Mouse (Mus musculus) brain, embryonic 14.5 days (tissue): ENCODE data around the gene Mogs. TPM values are rescaled to one million over a fixed set of nuclear protein-coding genes. Genes with fewer than 3 reads are reported as not detected.
A peak's percentile ranks its signal among the peaks of the same experiment; 100 is the strongest.

Experiments used
- DNase-seq: peaks from one replicate; pipeline ENCODE4 v3.0.0-alpha.2; 2011; ENCODE audit warnings: low read depth
- CTCF ChIP-seq: fragments of 200-500 bp; IDR thresholded peaks from 2 replicates; pipeline ENCODE4 v1.5.1; 2012; ENCODE audit warnings: inconsistent platforms, mild to moderate bottlenecking, moderate library complexity, borderline replicate concordance; ENCODE audit not compliant: insufficient read depth, insufficient read length; ENCODE audit errors: extremely low read depth
- POLR2A ChIP-seq: fragments of 200-500 bp; IDR thresholded peaks from 2 replicates; pipeline ENCODE4 v1.6.1; 2012; ENCODE audit warnings: mild to moderate bottlenecking, inconsistent platforms, borderline replicate concordance; ENCODE audit not compliant: poor library complexity, insufficient read depth, insufficient read length, severe bottlenecking; ENCODE audit errors: extremely low read depth
- polyA plus RNA-seq: library from polyadenylated mRNA; depleted of rRNA; stranded (reverse); fragments of >200 nt; gene quantifications from 2 replicates; pipeline ENCODE4 v1.2.3, GENCODE M21; 2012

Mogs gene
- polyA plus RNA-seq, 1 experiment, result 45.3 TPM

- TF ChIP-seq CTCF (no peak), POLR2A (no peak)
- no peak for DNase-seq
Measured at GRCm38 (mm10) chr6:83134951-83135513, 19.7 kb downstream of the Mogs start, which contains the start of gene Rtkn. TSS of gene Rtkn (plus strand) at chr6:83135463.

- DNase-seq, result no peak
- TF ChIP-seq CTCF (no peak), POLR2A (no peak)
Measured at GRCm38 (mm10) chr6:83135571-83136161, 20.4 kb downstream of the Mogs start.

GRCm38 (mm10) chr6:83136291-83136880 lies 21.1 kb downstream of the Mogs start:
- no peak for TF ChIP-seq CTCF
- no peak for TF ChIP-seq POLR2A
- DNase-seq, result no peak

- TF ChIP-seq POLR2A (peak; percentile 4; the same call in 1 of the 2 replicates), CTCF (no peak)
- DNase-seq, result peak; percentile 73
Measured at GRCm38 (mm10) chr6:83136881-83137575, 21.7 kb downstream of the Mogs start.

- TF ChIP-seq POLR2A (no peak), CTCF (no peak)
- DNase-seq, result peak; percentile 70
Measured at GRCm38 (mm10) chr6:83137576-83137950, 22.3 kb downstream of the Mogs start.

GRCm38 (mm10) chr6:83138056-83138455 lies 22.8 kb downstream of the Mogs start:
- TF ChIP-seq POLR2A, result no peak
- TF ChIP-seq CTCF, result 0 out of 2 replicates have a peak, but pooled peaks have one; percentile 4
- peak; percentile 50 for DNase-seq

- TF ChIP-seq CTCF (no peak), POLR2A (no peak)
Measured at GRCm38 (mm10) chr6:83140044-83140443, 24.7 kb downstream of the Mogs start.

GRCm38 (mm10) chr6:83141636-83142035 lies 26.3 kb downstream of the Mogs start:
- TF ChIP-seq POLR2A (no peak), CTCF (no peak)
- DNase-seq, result no peak

More at GRCm38 (mm10) chr6:83140044-83140443, 24.7 kb downstream of the Mogs start:
- DNase-seq, result no peak

GRCm38 (mm10) chr6:83142211-83142731 lies 27.0 kb downstream of the Mogs start:
- TF ChIP-seq POLR2A (no peak), CTCF (no peak)

GRCm38 (mm10) chr6:83142886-83143285 lies 27.6 kb downstream of the Mogs start:
- no peak for TF ChIP-seq CTCF
- TF ChIP-seq POLR2A, result no peak
- DNase-seq, result no peak

More at GRCm38 (mm10) chr6:83142211-83142731, 27.0 kb downstream of the Mogs start:
- DNase-seq, result peak; percentile 32

GRCm38 (mm10) chr6:83145209-83145608 lies 29.9 kb downstream of the Mogs start:
- TF ChIP-seq CTCF (no peak), POLR2A (no peak)
- DNase-seq, result no peak
